Mouse (Mus musculus) spleen, postnatal 36 days (tissue): ENCODE results near the gene Capn10.
A peak's percentile ranks its signal among the peaks of the same experiment; 100 is the strongest.
"Not testable (repeated sequence)": the region's sequence is repeated elsewhere in the genome, so short reads cannot be mapped to it uniquely, and the experiment has no call there.

Experiments used
- DNase-seq, 2 experiments: peaks; one replicate each; pipeline ENCODE4 v3.0.0; 2022; ENCODE audit warnings: low spot score in 2 of 2, mixed read lengths in 1 of 2

Capn10 gene

DNA sequence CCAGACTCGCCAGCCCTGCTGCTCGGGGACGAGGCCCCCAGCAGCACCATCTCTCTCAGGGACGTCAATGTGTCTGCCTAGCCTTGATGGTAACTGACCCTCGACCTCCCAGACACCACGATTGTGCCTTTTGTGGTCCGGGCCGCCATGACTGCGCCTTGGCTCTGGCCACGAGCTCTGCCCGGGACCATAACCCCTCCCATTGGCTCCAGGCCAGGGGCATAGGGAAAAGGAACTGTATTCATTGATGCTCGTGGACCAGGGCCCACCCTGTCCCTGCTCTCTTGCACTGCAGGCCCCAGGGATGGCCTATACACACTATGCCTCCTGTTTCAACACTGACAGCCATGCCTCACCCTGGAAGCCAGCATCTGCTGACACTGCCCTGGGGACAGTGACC is 14.4 kb upstream of the Capn10 start:
- no peak for DNase-seq

- DNase-seq, result no peak
These were observed 13.5 kb upstream of the Capn10 start for GRCm38 (mm10) chr1:92920474-92921200.

DNA sequence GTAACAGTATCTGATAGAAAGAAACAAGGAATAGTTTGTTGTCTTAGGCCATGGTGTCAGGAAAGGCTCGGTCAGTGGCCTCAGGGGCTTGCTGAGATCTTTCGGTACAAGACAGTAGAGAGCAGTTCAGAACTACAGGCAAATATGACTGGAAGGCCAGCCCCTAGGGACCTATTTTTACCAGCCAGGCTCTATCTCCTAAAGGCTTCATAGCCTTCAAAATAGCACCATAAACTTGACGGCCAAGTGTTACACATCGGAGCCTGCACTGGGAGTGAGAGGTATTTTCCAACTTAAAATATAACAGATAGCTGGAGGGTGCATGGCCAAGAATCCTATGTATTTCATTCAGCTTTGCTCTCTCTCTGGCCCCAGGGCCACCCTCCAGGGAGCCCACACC is 12.7 kb upstream of the Capn10 start:
- DNase-seq, result no peak

DNA sequence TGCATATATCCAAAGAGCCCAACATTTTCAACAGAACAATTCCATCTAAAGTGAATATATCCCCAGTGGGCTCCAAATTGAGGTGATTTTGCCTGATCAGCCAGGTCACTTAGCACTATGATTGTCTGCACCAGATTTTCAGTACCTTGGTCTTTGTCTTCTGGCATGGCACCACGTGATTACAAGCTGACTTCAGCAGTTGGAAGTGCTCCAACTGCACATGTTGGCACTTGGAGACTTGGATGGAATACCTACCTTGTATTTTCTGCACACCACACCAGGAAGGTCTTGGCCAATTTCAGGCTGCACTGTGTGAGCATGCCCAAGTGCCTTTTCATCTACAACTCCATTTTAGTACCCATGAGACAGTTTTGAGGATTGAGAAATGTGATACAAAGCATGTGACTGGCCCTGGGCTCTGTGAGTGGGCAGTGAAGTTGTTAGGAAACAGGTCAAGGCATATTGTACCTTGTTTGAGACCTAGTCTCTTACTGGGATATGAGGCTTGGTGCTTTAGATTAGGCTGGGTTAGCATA is 3.9 kb upstream of the Capn10 start:
- no peak for DNase-seq

DNA sequence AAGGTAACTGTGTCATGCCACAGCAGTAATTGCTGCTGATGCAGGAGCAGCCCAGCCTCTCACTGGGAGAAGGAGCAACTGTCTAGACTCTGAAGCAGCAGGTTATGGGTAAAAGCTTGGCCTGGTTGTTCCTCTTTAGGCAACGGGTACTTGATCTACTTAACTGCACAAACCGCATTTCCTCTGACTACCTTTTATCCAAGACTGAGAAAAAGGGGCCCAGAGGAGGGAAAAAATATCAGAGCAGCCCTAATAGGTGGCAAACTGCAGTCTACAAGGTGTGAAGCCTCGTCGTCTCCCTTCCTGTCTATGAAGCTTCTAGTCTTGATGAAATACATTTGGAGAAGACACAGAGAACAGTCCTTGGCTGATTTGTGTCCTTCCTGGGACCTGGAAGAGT is 565 bp upstream of the Capn10 start:
- DNase-seq, result no peak

DNA sequence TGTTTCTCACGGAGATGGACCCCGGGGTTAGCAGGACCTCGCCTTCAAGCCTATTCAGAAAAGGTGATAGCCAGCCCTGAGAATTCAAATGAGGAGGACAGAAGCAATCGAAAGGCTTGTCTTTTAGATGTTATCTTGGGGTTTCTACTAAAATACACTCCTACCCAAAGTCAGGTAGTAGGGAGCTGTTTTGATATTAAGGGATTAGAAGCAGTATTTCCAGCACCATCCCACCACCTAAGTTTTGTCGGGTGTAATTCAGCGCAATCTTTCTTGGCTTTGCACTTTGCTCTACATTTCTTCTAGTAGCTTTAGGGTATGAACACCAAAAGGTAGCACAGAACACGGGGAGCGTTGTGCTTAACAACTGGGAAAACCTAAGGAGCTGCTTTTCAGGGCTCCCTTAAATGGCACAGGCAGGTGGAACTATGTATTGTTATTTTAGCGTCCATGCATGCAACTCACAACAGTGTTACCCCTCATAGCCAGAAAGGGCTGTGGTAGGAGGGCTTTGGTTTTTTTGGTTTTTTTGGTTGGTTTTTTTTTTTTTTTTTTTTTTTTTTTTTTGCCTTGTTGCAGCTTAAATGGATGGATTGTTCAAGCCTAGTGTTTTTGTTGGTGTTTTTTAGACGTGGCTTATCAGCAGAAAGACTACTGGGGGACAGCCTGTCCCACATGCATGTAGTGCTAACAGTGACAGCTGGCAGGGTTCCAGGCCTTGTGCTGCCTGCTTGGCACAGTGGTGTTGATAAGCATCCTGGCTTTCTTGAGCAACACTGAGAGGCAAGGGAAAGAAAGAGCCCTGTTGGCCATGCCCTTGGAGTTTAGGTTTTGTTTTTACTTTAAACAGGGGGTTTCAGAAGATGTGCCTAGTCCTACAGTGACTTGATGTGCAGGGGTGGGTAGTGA is 1.1 kb downstream of the Capn10 start:
- peak; percentile 42 to 55 for DNase-seq

GRCm38 (mm10) chr1:92935977-92936376 is 1.8 kb downstream of the Capn10 start:
- DNase-seq, result no peak

DNA sequence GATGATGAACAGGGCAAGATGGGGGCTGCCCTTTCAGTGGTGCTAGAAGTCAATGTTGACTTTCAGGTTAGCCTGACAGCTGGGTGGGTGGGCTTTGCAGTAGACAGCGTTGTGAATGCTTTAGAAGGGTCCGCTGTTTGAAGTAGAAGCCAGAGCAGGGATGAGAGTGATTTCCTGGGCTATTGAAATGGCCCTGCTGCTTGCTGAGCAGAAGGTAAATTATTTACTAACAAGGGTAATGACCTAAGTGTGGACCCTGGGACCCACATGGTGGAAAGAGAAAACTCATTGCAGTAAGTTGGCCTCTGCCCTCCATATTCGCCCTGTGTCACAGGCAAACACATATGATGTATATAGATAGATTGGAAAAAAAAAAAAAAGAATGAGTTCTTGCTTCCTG is 2.3 kb downstream of the Capn10 start:
- no peak for DNase-seq

- no peak for DNase-seq
These were observed 3.6 kb downstream of the Capn10 start for GRCm38 (mm10) chr1:92937797-92938196.

DNA sequence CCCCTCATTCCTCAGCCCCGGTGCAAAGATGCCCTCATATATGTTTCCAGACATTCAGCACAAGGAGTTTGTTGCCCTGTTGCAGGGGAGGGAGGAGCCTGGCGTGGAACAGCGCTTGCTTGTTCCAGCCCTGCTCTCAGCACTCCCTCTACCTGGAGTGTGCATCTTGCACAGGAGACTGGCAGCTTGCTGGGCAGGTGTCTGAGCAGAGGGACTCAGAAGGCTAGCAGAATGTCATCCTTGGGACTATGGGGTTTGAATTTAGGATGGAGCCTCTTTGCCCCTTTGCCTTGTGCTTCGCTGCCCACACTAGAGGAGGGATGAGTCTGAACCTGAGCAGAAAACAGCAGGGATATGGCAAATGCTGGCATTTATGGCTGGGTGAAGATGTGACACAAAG is 5.6 kb downstream of the Capn10 start:
- no peak for DNase-seq

- DNase-seq, result no peak
These were observed 9.2 kb downstream of the Capn10 start for GRCm38 (mm10) chr1:92943219-92943989.

DNA sequence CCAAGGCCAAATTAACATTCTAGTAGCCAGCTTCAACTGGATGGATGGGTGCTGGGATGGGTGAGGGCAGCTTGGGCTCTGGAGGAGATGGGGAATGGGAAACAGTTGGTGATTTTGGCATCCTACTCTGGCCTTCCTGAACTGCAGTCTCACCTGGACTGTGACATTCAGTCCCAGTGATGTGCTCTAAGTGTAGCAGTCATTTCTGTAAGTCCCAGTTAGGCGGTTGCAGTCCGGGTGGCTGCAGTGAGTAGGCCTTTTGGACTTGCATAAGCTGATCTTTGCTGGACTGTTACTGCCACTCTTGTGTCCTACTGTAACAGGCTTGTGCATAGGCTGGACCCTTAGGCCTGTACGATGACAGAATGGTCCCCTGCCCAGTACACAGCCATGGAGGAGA is 13.8 kb downstream of the Capn10 start:
- DNase-seq, result no peak

DNA sequence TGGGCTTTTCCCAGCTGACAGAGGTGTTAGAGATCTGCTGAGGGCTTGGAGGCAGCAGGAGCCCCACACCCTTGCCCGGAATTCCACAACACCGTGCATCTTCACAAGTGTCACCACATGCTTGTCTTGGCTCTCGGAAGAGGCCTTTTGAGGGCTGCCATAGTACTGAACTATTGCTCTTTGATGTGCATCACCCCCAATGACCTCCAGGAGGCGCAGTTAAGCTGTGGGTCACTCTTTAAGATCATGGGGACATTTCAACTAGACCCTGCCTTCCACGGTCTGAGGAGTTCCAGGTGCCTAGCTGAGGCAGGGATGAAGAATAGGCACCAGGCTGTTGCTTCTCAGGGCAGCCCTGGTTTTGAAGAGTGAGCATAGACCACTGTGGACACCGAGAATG is 15.2 kb downstream of the Capn10 start:
- DNase-seq, result no peak

DNA sequence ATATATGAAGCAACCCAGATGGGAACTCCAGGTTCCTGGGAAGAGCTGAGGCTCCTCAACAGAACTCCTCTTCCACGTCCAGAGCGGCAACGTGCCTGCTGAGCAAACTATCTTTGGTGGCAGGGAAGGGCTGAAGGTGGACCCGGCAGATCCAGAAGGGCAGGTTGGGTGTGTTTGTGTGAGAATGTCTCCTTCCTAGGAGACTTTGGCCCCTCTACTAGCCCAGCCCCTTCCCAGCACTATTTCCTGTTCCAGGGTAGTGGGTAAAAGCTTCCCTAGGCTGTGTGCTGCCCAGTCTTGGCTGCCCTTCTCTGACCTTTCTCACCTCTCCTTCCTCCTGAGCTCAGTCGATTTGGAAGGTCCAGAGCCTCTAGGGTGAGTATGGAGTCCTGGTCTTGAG is 16.4 kb downstream of the Capn10 start, which contains the start of gene Gpr35:
Gpr35 (plus strand) TSS at position 259 of the 400 bp plus-strand sequence.
- no peak for DNase-seq

- no peak for DNase-seq
These were observed 19.5 kb downstream of the Capn10 start for GRCm38 (mm10) chr1:92953641-92954040.

GRCm38 (mm10) chr1:92956571-92957335 is 22.6 kb downstream of the Capn10 start:
- DNase-seq, result peak; percentile 42 to 43

DNA sequence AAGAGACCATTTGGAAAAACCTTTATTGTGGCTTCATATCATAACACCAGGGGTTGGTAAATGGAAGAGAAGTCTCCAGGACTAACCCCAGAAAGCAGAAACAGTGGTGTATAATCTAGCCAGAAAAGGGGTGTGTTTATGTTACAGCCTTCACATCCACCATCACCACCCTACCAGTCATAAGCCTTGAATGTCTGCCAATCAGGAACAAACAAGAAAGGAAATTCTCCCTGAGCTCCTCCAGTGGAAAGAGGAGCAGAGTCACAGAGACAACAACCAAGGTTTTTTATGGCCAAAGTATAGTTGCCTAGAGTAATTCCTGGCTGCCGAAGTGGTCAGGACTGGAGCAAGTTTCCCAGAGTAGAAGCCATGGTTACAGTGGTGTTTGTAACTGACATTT is 24.8 kb downstream of the Capn10 start:
- DNase-seq, result no peak

DNA sequence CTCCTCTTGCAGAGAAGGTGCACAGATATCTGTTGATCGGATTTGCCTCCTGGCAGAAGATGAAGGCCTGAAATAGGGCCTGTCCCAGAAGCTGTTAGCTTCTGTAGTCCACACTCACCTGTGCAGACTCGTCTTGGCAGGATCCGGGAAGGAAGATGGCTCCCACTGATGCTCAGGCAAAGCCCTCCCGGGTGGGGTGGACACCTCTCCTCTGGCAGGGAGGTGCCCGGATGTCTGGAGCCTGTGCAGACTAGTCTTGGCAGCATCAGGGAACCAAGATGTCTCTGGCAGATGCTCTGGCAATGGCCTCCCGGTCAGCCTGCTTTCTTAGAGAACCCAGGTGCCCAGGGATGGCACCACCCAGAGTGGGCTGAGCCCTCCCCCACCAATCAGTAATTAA is 36.6 kb downstream of the Capn10 start:
- not testable (repeated sequence) for DNase-seq

GRCm38 (mm10) chr1:92971879-92972795 is 38.0 kb downstream of the Capn10 start:
- DNase-seq, result peak; percentile 28 to 37

DNA sequence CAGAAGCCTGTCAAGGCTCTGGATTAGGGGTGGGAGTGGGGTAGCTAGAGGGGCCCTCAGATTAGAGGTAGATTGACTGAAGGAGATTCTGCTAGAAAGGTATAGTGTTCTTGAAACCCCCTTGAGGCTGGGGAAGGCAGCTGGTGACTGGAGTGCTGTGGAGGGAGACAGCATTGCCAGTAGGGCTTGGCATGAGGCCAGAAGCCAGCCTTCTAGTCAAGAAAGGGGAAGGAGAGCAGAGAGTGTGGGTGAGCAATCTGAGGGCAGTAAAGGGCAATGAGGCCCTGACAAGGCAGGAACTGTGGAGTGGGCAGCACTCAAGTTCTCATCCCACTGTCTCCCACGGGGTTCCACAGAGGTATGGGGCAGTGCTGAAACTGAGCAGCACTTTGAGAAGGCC is 38.7 kb downstream of the Capn10 start:
- peak; percentile 59 to 61 for DNase-seq
